Mouse (Mus musculus) frontal cortex, postnatal 10 days (tissue): Measurements from ENCODE around the gene Ppp6r3.
"Not testable (repeated sequence)": the region's sequence is repeated elsewhere in the genome, so short reads cannot be mapped to it uniquely, and the experiment has no call there.

ENCODE experiments used
- DNase-seq, 2 experiments: peaks; one replicate each; pipeline ENCODE4 v3.0.0; 2022; ENCODE audit warnings: low spot score in 2 of 2, mixed read lengths in 1 of 2

The Ppp6r3 gene

DNA sequence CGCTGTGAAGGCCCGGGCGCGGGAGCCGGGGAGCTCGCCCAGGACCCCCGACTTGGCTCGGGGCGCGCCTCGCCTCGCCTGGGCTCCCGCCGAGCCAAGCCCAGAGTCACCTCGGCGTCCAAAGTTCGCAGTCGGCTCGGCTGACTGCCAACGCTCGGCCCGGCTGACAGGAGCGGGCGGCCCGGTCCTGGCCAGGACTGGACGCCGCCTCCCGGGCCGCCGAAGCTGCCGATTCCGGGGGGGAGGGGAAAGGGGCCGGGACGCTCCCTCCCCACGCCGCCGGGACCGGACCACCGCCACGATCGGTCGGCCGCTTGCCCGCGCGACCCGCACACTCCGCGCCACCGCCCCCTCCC, 295 bp downstream of the Ppp6r3 start:
- no peak for DNase-seq

DNA sequence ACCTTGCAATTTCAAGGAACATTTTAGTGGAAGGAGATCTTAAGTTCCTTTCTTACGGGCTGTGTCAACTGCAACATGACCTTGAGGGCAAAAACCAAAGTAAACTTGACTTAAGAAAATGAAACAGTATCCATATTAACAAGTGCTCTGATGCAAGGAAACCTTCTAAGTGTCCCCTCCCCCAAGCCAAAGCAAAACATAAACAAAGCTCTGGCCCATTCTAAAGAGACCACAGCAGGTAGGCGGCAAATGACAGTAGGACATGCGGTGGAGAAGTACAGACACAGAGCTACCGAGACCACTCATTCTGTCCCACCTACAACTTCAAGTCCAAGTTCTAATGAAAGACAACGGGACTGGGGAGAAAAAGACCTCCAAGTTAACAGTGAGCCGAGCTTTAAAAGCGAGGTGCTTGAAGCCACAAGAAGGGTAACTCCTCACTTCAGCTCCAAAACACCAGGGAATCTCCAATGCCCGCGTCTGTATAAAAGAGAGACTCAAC, 905 bp downstream of the Ppp6r3 start:
- DNase-seq, result no peak

- no peak for DNase-seq
Observed at GRCm38 (mm10) chr19:3564309-3564708, 11.2 kb downstream of the Ppp6r3 start.

- no peak for DNase-seq
Observed at GRCm38 (mm10) chr19:3562752-3563151, 12.8 kb downstream of the Ppp6r3 start.

GRCm38 (mm10) chr19:3562298-3562697, 13.3 kb downstream of the Ppp6r3 start:
- no peak for DNase-seq

DNA sequence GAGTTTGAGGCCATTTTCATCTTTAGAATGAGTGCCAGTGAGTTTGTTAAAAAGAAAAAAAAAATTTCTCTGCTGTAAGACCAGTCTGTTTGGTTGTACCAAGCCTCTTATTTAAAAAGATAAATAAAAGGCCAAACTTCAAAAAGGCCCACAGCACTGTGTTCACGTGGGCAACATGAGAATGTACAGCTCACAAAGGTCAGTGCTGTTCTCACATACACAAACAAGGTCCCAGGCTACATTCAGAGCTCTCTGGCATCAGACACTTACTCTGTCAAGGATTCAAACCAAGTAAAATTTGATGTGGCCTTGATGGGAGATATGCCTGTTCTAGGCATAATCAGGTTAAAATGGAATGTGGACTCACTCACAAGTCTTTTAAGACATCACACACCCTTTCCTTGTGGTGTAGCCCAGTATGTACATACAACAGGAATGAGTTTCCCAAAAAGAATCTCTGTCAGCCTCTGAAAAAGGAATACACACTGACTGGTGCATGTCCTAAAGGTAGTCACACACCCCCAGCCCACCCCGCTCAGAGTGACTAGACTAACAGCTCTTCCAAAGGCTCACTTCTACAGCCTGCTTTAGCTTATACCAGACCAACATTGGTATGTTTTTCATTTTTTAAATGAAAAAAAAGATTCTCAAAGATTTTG, 19.3 kb downstream of the Ppp6r3 start:
- no peak for DNase-seq

GRCm38 (mm10) chr19:3554785-3555184, 20.8 kb downstream of the Ppp6r3 start:
- no peak for DNase-seq

DNA sequence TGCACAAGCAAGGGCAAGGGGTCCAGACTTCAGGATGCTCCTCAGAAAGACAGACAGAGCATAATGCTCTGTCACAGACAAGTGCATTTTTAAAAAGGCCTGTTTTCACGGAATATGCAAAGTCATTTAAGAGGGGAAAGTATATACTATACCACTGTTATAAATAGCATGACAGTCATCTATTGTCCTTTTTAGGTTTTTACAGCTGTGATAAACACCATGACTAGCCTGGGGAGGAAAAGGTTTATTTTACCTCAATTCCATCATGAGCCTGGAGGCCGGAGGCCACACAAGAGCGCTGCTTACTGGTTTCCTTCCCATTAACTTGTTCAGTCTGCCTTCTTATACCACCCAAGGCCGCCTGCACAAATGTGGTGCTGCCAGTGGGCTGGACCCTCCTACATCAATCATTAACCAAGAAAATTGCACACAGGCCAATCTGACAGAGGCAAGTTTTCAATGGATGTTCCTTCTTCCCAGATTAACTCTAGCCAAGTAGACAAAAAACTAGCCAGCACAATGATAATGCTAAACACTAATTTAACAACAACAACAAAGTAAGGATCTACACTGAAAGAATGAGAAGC, 23.9 kb downstream of the Ppp6r3 start:
- no peak for DNase-seq

- no peak for DNase-seq
Observed at GRCm38 (mm10) chr19:3550101-3550500, 25.4 kb downstream of the Ppp6r3 start.

DNA sequence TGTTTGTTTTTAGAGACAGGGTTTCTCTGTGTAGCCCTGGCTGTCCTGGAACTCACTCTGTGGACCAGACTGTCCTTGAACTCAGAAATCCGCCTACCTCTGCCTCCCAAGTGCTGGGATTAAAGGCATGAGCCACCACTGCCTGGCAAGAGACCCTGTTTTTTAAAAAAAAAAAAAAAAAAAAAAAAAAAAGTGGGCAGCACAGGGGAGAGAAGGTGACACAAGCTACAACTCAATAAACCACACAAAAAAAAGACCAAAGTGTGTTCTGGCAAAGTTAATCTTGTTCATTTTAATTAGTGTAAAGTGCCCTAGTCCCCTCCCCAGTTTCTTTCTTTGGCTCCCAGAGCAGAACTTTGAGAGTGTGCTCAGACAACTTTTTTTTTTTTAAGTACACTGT, 26.3 kb downstream of the Ppp6r3 start:
- DNase-seq, result no peak

GRCm38 (mm10) chr19:3548311-3548710, 27.2 kb downstream of the Ppp6r3 start:
- no peak for DNase-seq

DNA sequence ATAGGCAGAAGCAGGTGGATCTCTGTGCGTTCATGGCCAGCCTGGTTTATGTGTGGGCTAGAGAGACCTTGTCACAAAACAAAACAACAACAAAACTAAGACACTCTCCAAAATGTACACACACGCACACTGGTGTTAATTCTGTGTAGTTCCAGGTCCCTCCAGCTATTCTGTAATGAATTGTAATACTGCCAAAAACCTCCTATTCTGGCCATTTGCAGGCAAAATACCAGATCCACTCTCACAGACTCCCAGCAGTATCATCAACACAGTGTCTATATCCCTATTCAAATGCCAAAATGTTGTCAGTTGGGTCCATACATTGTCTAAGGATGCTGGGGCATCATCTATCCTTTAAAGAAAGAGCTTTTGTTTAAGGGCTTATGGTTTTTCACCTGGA, 30.6 kb downstream of the Ppp6r3 start:
- no peak for DNase-seq

DNA sequence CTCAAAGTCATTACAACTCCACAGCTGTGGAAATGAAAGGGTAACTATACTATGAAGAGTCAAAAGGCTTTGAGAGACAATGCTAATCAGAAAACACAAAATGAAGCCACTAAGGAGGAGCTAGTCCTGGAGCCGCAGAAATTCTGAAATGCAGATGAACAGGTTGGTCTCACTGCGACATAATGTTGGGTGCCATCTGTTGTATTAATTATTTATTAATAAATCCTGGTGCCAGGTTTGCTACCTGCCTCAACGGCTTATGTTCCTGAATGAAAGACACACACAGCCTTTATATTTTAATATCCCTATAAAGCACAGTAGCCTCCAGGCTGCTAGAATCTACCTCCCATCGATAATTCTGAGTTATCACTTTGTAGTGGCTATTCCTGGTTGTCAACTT, 33.0 kb downstream of the Ppp6r3 start:
- no peak for DNase-seq

DNA sequence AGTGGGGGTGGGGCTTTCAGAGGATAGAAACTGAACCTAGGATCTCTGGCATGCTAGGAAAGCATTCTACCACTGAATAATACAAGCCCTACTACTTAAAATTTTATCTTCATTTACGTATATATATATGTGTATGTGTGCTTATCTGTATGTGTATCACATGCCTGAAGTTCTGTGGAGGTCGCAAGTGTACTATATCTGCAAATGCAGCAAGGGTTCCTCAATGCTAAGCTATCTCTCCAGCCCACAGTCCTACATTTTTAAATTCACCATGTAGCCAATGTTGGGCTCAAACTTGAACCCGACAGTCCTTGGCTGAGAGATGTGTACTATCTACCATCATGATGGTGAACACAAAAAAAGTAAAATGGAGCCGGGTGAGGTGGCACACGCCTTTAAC, 34.6 kb downstream of the Ppp6r3 start:
- DNase-seq, result no peak

DNA sequence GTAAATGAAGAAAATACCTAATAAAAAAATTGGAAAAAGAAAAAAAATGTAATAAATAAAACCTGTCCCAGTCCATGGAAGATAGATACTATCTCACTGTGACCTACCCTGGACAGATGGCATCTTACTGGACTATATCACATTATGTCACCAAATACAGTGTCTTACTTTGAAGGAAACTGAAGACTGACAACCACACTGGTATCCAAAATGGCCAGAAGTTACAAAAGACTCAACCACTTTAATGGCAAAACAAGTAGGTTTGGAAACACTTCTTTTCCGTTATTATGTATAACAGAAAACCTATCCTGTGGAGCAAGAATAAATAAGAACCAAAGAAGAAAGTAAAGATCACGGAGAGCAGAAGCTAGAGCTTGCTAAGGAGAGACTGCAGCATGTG, 35.3 kb downstream of the Ppp6r3 start:
- no peak for DNase-seq

DNA sequence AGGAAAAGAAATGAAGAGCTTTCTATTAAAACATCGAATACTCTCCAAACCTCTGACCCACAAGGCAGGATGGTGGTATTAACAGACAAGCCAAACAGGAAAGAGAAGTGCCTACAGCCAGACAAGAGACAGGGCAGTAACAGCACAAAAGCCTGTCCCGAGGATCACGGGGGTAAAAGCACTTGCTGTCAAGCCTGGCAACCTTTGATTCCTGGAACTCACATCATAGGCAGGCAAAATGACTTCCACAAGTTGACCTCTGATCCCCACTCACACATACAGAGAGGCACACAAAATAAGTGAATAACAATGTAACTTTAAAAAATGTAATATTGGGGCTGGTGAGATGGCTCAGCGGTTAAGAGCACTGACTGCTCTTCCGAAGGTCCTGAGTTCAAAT, 36.1 kb downstream of the Ppp6r3 start:
- DNase-seq, result no peak

DNA sequence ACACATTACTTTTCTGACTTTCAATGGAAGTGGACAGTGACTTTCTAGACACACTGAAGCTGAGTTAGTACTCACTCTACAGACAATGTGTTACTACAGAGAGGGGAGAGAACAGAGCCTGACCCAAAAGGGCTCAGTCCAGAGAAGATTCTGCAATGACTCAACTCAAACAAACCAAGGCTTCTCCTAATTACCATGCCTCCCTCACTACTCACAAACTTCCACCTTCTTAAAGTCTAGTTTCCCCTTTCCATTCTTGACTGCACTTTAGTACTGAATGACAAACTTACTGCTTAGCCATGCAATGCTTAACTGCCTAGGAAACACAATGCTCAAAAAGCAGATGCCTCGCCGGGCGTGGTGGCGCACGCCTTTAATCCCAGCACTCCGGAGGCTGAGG, 37.9 kb downstream of the Ppp6r3 start:
- no peak for DNase-seq

DNA sequence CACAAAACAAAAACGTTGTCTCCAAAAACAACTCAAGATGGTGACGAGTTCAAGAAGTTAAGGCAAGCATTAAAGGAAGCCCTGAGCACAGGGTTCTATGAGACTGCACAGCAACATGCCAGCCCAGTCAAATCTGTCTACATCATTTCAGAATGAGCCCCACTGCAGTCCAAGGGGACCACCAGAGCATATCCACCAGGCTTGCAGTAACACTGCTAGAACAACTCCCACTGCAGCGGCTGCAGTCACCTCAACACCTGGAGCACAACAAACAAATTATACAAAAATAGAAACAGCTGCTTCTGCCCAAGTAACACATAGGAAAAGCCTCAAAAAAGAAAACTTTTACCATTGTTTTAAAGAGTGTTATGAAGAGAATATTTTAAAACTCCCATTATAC, 40.6 kb downstream of the Ppp6r3 start:
- DNase-seq, result no peak

GRCm38 (mm10) chr19:3533266-3533966, 42.1 kb downstream of the Ppp6r3 start:
- not testable (repeated sequence) for DNase-seq

DNA sequence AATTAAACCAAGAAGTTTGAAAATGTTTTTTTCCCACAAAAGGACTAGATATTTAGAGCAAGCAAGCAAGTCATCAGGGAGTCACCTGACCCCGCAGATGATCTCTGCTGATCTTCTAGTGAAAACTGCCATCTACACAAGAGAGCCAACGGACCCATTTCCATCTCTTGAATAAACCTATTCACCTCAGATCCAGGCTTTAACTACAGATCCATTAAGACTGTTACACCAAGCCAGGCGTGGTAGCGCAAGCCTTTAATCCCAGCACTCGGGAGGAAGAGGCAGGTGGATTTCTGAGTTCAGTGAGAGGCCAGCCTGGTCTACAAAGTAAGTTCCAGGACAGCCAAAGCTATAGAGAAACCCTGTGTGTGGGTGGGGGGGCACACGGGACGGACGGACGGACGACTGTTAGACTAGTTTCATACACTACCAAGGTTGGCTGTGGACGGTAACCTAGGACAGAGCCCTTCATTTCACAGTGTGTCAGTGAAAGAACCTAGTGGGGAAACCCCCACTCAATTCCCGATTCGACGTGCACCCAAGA, 42.8 kb downstream of the Ppp6r3 start:
- no peak for DNase-seq

- DNase-seq, result no peak
Observed at GRCm38 (mm10) chr19:3529781-3530180, 45.8 kb downstream of the Ppp6r3 start.

- no peak for DNase-seq
Observed at GRCm38 (mm10) chr19:3528646-3529045, 46.9 kb downstream of the Ppp6r3 start.

- no peak for DNase-seq
Observed at GRCm38 (mm10) chr19:3527531-3527930, 48.0 kb downstream of the Ppp6r3 start.
